Mouse (Mus musculus) lung, adult 2 months (tissue): ENCODE data around the gene Eva1c.

Experiments used
- CTCF ChIP-seq: fragments of 200-500 bp; IDR thresholded peaks from 2 replicates; pipeline ENCODE4 v1.5.1; 2011; ENCODE audit warnings: mild to moderate bottlenecking, low read length, control low read depth; ENCODE audit not compliant: insufficient read depth
- POLR2A ChIP-seq: fragments of 200-500 bp; IDR thresholded peaks from 2 replicates; pipeline ENCODE4 v1.6.1; 2011; ENCODE audit warnings: low read depth, mild to moderate bottlenecking, control low read depth, low read length, borderline replicate concordance; ENCODE audit errors: extremely low read depth

DNA sequence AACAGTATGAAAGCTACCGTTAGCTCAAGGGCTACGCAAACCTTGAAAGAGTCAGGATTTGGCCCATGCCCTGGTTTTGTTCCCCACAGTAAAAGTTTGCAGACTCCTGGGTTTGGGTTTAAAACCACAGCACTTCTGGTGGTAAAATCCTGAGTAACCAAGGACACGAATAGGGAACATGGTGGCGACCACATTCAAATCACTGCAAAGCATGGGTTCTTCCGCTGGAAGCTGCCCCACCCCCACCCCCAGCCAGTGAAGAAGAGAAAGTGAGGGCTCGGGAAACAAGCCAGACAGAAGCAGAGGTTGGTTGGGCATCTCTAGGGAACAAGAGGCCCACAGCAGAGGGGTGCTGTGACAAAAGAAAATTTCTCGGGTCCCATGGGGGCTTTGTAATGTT is 80.7 kb downstream of the Eva1c start:
- TF ChIP-seq POLR2A, result no peak
- no peak for TF ChIP-seq CTCF
